Mouse (Mus musculus) c-Kit-negative CD71-positive TER-119-positive erythroid progenitor cells, embryonic 14.5 days (primary cell): ENCODE data around the gene Mras.

Experiments
- DNase-seq: peaks from one replicate; pipeline ENCODE4 v3.0.0-alpha.2; 2013; ENCODE audit warnings: low read depth, low spot score

The Mras gene

GRCm38 (mm10) chr9:99440941-99441340, 3.8 kb upstream of the Mras start:
- no peak for DNase-seq

- DNase-seq, result no peak
Observed at GRCm38 (mm10) chr9:99439064-99439463, 1.9 kb upstream of the Mras start.

DNA sequence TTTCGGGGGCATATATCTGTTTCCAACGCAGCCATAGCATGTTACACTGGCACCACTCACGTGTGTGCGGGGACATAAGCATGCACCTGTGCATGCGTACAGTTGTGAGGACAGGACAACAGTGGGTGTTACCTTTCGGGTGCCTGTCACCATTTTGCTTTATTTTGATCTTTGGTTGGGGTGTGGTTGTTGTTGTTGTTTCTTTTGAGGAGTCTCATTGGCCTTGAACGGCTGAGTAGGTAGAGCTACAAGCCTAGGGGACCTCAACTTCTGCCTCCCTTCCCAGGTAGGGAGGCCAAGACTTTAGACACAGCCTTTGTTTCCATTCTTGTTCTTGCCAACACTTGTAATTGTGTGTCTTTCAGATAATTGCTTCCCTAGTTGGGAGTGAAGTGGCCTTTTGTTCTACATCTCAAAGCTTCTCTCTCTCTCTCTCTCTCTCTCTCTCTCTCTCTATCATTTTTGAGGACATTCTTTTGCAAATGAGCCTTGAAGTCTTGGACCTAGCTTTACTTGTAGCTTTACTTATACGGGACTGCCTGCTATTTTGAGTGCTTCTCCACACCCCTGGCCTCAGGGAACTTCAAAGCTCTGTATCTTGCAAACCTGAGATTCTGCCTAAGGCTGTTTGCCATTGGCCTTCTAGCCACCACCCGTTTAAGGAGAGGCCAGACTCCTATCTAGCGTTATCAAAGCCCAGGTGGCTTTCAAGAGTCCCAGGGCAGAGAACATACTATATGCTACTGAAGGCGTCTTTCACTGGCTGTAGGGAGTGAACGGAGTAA, 792 bp upstream of the Mras start:
- no peak for DNase-seq

DNA sequence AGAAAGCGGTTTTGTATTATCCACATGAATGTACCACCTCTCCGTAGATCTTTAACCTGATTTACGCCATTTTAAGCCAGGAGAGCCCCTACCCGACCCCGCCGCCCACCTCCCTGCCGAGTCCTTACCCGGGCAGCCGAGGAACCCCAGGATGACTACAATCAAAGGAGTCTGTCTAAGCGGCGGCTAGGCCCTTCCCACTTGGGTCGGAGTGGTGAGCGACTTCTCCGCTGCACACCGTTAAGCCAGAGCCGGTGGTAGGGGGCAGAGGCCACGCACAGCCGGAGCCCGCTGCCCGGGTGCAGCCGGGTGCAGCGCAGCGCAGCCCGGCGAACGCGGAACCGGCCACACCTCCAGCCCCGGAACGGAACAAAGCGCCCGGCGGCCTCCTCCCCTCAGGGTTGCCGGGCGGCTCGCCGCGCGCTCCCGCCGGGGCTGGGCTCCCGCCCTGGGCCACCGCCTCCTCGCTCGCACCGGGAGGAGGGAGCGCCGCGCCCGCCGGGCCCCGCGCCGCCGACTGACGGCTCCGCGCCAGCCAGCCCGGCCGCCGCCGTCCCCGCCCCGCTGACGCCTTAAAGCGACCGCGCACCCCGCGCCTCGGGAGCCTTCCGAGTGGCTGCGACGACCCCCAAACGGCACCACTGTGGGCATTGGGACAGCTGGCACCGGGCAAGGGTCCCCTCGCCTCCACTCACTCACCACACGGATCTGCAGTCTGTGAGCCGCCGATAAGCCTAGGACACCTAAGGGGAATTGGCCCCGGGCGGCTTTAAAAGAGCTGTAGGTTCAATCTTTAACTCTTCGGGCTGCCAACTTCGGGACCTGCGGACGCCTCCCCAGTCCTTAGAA, 775 bp downstream of the Mras start:
- DNase-seq, result no peak

GRCm38 (mm10) chr9:99435619-99436181, 1.5 kb downstream of the Mras start:
- no peak for DNase-seq

- DNase-seq, result no peak
Observed at GRCm38 (mm10) chr9:99434892-99435618, 2.1 kb downstream of the Mras start.

DNA sequence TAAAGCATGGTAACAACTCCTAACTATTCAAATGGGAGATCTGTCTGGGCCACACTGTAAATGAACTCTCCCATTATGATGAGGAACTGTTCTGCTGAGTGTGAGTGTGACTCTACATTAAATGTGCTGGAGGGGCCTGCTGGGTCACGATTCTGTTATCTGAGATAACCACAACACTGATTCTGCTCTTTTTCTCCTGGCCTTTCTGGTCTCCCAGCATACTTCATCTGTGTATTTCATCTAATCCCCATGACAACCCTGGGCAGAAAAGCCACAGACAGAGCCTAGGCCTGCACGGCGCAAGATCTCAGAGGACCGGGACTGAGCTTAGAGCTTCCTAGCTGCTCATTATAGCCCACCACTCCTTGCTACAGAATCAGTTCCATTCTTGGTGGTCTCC, 4.7 kb downstream of the Mras start:
- no peak for DNase-seq

- DNase-seq, result no peak
Observed at GRCm38 (mm10) chr9:99431963-99432362, 5.2 kb downstream of the Mras start.

GRCm38 (mm10) chr9:99431346-99431745, 5.8 kb downstream of the Mras start:
- no peak for DNase-seq

- DNase-seq, result no peak
Observed at GRCm38 (mm10) chr9:99430806-99431205, 6.4 kb downstream of the Mras start.

GRCm38 (mm10) chr9:99429845-99430244, 7.3 kb downstream of the Mras start:
- no peak for DNase-seq

GRCm38 (mm10) chr9:99428601-99429331, 8.4 kb downstream of the Mras start:
- no peak for DNase-seq

- DNase-seq, result no peak
Observed at GRCm38 (mm10) chr9:99425262-99425661, 11.9 kb downstream of the Mras start.

- DNase-seq, result no peak
Observed at GRCm38 (mm10) chr9:99424574-99424863, 12.7 kb downstream of the Mras start.

- DNase-seq, result no peak
Observed at GRCm38 (mm10) chr9:99423692-99424573, 13.2 kb downstream of the Mras start.

GRCm38 (mm10) chr9:99421914-99422313, 15.3 kb downstream of the Mras start:
- DNase-seq, result no peak

- DNase-seq, result no peak
Observed at GRCm38 (mm10) chr9:99419951-99420701, 17.1 kb downstream of the Mras start.

GRCm38 (mm10) chr9:99418377-99418776, 18.8 kb downstream of the Mras start:
- no peak for DNase-seq

DNA sequence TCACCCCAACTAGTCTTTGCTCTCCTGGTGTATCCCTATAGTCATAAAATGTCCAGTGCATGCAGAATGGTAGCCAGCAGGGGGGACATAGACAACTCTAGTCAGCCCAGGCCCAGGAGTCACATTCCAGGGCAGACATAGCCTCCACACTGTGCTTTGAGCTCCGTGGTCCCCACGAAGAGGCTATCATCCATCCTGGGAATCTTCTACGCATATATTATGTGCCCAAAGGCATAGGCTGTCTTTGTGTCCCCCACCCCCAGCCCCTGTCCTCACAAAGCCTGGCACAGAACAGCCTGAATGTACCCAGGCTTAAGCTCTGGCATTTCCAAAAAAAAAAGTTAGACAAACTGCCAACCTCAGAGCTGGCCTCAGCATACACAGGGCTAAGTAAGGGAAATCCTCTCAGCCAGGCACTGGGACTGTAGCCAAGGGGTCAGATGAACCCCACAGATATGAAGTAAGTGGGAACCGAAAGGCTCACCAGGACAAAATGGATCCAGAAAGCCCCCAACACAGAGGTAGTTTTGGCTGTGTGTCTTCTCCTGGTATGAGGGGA, 19.8 kb downstream of the Mras start:
- DNase-seq, result no peak
